Mouse (Mus musculus): ENCODE data around the gene Cfap97d1. TPM values are rescaled to one million over a fixed set of nuclear protein-coding genes. Genes with fewer than 3 reads are reported as not detected.
A peak's percentile ranks its signal among the peaks of the same experiment; 100 is the strongest.

Cfap97d1 gene
- not detected for total RNA-seq (2021)
- long read RNA-seq, experiment 1, result 0 reads
- long read RNA-seq, experiment 2, result 0 reads

DNA sequence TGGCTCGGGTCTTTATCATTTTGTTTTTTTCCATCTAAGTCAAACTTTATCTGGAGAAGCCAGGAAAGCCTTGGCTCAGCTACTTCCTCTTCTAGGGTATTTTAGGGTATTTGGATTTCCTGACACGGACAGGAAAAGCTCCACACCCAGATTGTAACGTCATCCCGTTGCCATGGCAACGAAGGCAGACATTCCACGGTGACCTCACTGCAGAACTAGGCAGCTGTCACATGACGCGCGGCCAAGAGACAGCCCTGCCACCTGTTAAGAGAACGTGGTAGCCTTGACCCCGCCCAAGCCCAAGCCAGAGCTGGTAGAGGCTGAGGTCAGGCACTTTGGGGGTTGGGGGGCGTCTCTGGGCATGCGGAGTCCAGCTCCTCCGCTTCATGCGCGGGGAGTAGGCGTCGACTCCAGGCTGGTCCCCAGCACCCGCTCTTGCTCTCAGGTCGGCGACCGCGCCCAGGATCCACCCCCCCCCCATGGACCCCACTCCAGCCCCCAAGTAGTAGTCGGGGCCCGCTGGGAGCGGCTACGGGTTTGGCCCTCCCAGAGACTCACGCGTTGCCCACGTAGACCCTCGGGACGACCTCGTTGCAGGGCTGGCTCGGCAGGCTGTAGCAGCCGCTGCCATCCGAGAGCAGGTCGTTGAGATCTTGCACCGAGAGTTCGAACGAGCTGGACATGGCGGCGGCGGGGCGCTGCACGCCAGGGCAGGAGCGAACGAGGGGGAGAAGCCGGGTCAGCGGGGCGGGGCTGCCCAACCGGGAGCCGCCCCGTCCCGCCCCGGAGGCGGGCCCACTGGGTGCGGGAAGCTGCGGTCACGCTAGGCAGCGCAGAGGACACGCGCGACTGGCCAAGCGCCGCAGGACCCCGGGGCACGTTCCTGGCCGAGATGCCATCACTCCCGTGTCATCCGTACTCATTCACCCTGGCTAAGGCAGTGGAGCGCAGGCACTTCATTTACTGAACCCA, at the start of gene Cfap97d1:
Gene Cfap97d1, plus strand, starts transcription at position 226 of the 972 bp plus-strand sequence.
- DNase-seq, result peak; percentile 94

- no peak for DNase-seq
Observed at GRCm38 (mm10) chr11:101935743-101936142, 48.3 kb upstream of the Cfap97d1 start.

DNA sequence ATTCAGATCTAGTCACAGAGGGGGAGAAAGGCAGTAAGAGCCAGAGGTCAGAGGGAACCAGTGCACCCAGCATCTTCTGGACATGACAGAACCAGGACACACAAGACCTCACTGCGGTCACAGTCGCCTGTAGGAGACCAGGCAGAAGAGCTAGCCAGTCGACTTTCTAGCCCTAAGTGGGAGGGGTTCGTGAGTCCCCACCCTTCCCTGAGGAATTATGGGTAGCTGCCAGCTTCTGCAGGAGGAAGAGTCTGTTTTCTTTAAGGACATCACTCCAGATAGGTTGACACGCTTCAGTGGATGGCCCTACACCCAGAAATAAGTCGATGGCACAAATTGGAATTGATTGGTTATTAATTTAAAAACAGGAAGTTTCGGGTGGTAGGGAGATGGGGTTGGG, 47.7 kb upstream of the Cfap97d1 start:
- no peak for DNase-seq

- peak; percentile 47 for DNase-seq
Observed at GRCm38 (mm10) chr11:101937108-101937507, 47.0 kb upstream of the Cfap97d1 start.

DNA sequence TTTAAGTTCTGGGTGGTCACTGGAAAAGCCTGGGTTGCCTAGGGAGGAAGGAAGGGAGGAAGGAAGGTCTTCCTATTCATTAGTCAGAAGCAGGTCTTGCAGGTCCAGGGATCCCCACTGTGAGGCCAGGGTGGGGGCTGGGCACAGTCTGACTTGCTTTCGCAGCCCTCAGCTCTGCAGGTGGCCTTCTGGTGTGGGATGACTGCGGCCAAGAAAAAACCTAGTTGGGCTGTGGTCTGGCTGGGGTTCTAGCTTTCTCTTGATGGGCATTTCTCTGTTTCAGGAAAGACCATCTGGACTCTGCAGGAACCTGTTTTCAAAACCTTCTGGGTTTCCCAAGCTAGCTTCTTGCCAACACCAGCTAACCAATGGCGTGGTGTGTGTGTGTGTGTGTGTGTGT, 41.0 kb upstream of the Cfap97d1 start:
- DNase-seq, result no peak

GRCm38 (mm10) chr11:101946525-101946924, 37.6 kb upstream of the Cfap97d1 start:
- DNase-seq, result no peak

- DNase-seq, result no peak
Observed at GRCm38 (mm10) chr11:101950021-101950420, 34.1 kb upstream of the Cfap97d1 start.

GRCm38 (mm10) chr11:101952541-101953341, 31.3 kb upstream of the Cfap97d1 start:
- peak; percentile 47 for DNase-seq

GRCm38 (mm10) chr11:101953441-101953840, 30.6 kb upstream of the Cfap97d1 start:
- no peak for DNase-seq

GRCm38 (mm10) chr11:101957476-101957875, 26.6 kb upstream of the Cfap97d1 start:
- no peak for DNase-seq

GRCm38 (mm10) chr11:101963043-101963442, 21.0 kb upstream of the Cfap97d1 start:
- DNase-seq, result no peak

GRCm38 (mm10) chr11:101963473-101964291, 20.4 kb upstream of the Cfap97d1 start:
- DNase-seq, result peak; percentile 60

GRCm38 (mm10) chr11:101964647-101965046, 19.4 kb upstream of the Cfap97d1 start:
- no peak for DNase-seq

- DNase-seq, result no peak
Observed at GRCm38 (mm10) chr11:101965553-101965952, 18.5 kb upstream of the Cfap97d1 start.

- no peak for DNase-seq
Observed at GRCm38 (mm10) chr11:101966965-101967614, 17.0 kb upstream of the Cfap97d1 start, which contains the start of gene Sost. TSS of gene Sost (minus strand) at chr11:101967015.

GRCm38 (mm10) chr11:101968311-101968710, 15.8 kb upstream of the Cfap97d1 start:
- DNase-seq, result no peak

DNA sequence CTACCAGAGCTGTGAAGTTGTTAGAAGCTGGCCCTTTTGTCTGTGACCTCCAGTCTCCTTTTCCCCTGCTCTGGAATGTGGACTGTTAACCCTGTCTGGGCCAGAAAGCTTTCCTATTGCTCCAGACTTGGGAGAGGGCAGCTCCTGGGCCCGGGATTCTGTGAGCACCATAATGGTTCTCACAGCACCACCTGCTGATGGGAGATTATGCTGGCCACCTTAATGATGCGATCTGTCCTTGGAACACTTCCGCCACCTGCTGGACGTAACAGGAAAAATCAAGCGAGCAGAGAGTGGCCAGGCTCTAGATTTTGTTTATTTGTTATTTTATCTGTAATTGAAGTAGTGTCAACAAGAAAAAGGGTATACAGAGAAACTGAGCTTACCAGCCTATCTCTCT, 15.3 kb upstream of the Cfap97d1 start:
- DNase-seq, result peak; percentile 85

DNA sequence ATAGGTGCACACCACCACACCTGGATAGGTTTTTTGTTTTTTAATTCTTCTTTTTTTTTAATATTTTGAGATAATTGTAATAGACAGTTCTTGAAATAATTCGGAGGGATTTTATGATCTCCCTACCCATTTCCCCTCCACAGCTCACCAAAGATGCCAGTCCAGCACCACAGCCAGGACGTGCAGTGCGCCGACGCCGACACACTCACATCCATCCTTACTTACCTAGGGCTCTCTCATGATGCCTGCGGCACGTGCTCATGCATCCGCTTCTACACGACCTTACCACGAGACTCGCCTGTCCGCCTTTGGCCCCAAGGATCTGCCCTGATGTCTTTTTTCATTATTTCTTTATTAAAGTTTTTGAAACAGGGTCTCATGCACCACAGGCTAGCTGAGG, 14.2 kb upstream of the Cfap97d1 start:
- DNase-seq, result no peak

GRCm38 (mm10) chr11:101971410-101971809, 12.7 kb upstream of the Cfap97d1 start:
- peak; percentile 65 for DNase-seq

GRCm38 (mm10) chr11:101972097-101972496, 12.0 kb upstream of the Cfap97d1 start:
- DNase-seq, result no peak

DNA sequence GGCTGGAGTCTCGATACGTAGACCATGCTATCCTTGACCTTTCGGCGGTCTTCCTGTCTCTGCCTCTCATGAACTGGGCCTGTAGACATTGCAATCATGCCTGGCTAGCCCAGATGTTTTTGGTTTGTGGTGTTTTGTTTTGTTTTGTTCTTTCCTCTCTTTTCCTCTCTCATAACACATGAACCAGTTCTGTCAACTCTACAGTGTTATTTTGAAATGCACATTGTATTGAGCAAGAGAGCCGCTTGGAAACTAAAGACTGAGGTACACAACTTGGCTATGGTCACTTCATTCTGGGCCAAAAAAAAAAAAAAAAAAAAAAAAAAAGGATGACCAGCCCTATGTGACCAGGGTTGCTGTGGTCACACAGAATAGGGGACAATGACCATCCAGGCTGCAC, 11.4 kb upstream of the Cfap97d1 start:
- no peak for DNase-seq
